Mouse (Mus musculus): ENCODE results near the gene Wbp4.
"Not testable (repeated sequence)": the region's sequence is repeated elsewhere in the genome, so short reads cannot be mapped to it uniquely, and the experiment has no call there.

Gene Wbp4

GRCm38 (mm10) chr14:79506207-79506606 lies 24.9 kb upstream of the Wbp4 start:
- DNase-seq: no peak

DNA sequence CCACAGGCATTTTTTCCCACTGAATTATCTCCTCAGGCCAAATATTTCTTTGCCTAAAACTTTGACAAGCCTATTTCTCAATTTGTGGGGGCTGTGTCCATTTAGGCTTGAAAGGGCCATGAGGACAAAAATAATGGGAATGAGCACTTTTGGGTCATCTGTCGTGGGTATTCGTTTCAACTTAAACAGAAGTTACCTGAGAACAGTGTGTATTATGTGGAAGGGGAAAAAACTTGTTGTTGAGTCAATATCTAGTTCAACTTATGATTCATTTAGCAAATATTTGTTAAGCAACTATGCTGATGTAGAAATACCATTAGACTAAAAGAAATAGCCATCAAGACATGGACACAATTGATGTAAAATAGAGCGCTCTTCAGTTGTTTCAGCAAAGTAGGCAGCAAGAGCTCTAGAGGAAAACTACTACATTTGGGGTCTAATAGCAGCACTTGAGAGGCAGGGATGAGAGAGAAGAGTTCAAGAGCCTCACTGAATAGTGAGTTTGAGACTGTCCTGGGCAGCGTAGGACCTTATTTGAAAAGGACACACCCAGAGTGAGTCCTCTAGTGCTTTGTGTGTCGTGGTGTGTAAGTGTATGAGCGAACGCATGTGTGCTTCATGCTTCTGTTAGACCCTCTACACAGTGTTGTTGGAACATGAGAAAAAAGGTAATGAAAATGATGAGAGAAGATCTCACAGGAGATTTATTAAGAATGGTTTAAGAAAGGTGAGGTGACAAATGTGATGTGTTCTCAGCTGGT lies 23.1 kb upstream of the Wbp4 start:
- DNase-seq: no peak

- DNase-seq: peak; percentile 65
These were observed 22.2 kb upstream of the Wbp4 start for GRCm38 (mm10) chr14:79503371-79504075.

GRCm38 (mm10) chr14:79500756-79501155 lies 19.4 kb upstream of the Wbp4 start:
- DNase-seq: no peak

DNA sequence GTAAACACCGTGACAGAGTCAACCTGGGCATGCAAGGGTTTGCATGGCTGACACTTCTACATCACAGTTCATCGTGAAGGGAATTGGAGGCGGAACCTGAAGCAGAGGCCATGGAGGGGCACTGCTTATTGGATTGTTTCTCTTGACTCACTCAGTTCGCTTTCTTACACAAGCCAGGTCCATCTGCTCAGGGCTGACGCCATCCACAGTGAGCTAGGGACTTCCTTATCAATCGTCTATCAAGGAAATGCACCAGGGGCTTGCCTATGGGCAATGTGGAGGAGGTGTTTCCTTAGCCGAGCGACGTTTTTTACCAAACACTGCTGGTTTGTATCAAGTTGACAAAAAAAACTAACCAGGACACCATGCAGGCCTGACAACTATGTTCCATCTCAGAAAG lies 18.0 kb upstream of the Wbp4 start:
- DNase-seq: no peak

GRCm38 (mm10) chr14:79494349-79494748 lies 13.0 kb upstream of the Wbp4 start:
- DNase-seq: no peak

DNA sequence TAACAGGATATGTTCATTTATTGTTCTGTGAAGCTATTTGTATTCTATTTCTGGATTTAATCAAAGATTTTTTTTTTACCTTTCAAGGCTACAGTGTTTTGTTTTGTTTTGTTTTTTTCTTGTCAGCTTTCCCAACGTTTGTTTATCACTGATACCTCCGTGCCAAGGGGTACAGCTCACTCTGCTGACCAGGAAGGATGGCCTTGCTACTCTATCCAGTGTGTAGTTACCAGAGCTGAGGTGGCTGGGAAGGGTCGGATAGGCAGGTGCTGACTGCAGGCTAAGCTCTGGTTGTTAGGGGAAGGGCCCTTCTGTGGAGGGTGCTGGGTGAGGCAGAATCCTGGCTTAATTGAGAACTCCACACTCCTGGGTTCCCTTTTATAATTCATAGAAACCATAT lies 8.9 kb upstream of the Wbp4 start:
- DNase-seq: no peak

DNA sequence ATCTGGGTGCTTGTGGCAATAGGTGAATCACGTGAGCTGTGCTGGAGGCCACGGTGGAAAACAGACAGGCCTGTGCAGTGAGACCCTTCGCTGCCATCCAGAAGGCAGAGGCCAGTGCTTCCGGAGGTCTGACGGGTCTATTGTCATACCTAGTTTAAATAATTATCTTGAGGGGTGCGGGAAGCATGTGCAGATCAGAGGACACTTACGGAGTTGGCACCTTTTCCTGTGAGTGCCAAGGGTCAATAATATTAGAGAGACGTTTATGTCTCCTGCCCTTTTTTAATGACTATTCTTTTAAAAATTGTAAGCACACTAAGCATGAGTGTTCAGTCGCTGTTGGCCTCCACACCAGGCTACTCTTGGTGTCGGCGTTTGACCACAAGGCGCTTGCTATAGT lies 7.8 kb upstream of the Wbp4 start:
- DNase-seq: no peak

GRCm38 (mm10) chr14:79488531-79488930 lies 7.2 kb upstream of the Wbp4 start:
- no peak for DNase-seq

DNA sequence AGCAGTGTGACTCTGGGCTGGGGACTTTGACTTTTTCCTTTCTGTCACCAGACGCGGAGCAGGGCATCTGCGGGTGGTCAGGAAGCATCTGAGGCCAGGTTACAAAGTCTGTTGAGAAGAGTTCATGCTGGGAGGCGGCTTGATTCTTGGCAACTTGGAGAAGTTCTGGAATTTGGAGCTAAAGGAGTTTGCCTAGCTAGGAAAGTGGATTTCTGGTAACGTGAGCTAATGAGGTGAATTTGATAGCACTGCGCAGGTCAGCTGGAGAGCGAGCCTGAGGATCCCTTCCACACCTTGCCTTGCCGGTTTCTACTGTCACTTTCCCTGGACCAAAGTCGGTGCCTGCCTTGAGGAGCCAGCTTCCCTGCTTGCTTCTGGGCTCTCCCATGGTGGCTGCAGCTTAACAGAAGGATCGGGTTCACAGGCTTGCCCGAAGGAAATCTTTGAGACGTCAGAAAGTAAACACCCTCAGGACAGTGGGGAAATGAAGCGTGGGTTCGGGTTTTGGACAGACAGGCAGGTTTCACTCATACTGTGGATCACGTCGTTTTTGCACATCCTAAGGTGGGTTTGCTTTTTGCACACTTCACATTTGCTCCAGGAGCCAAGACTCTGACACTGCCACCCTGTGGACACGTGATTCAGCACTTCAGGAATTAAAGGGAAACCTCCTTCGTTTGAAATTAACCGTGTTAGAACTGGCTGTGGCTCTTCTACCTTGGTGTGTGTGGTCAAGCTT lies 5.8 kb upstream of the Wbp4 start:
- peak; percentile 70 for DNase-seq

GRCm38 (mm10) chr14:79486617-79486992 lies 5.3 kb upstream of the Wbp4 start:
- no peak for DNase-seq

GRCm38 (mm10) chr14:79483611-79484120 lies 2.3 kb upstream of the Wbp4 start:
- no peak for DNase-seq

DNA sequence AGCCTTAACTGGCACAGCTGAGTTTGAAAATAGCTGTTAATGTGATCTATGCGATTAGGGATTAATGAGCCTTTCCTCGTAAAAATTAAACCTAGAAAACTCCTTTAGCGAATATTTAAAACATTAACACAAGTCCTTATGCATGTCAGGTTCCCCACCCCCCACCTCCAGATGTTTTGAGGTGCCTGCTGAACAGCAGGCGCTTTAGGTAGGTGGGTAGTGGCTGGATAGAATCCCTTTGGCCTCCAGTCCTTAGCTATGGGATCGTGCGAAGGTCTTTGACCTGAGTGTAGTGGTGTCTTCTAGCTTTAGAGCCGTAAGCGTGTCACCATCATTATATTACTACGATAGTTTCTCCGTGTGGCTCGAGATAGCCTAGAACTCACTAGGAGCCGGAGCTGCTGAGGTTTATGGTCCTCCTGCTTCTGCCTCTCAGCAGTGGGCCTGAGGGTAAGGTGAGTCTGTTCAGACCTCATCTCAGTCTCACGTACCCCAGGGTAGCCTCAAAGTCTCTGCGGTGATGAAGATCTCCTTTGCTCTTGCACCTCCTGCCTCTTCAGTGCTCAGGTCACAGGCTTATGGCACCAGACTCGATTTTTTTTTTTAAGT lies 1.5 kb upstream of the Wbp4 start:
- peak; percentile 35 for DNase-seq

- peak; percentile 49 for DNase-seq
These were observed 936 bp upstream of the Wbp4 start for GRCm38 (mm10) chr14:79482251-79482661.

DNA sequence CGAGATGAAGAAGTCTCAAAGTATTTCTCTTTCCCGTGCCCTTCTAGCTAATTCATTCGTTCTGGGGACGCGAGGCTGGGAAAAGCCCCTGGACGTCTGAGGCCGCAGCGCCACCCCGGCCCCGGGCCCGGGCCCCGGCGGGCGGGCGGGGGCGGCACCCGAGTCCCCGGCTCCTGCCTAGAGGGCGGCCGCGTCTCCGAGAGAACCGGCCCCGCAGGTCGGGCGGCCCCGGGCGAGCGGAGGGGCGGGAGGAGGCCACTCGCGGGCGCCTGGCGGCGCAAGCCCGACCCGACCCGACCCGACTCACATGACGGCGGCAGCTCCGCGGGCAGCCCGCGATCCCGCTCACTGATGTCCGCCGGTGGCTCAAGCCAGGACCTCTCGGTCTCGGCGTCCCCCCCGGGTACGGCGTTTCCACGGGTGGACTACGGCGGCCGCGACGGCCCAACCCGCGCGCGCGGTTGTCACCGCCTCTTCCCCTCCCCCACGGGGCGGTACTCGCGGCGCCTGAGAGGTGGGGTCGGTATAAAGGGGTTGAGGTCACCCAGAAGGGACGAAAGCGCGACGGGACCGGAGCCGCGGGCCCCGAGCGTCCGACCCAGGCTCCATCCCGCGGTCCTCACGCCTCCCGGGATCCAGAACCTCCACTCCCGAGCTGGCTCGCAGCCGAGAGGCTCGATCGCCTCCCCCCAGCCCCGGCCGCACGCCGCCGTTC lies 539 bp downstream of the Wbp4 start, which contains the start of gene Elf1:
Gene Elf1, plus strand, starts transcription at position 571 of the 715 bp plus-strand sequence.
- peak; percentile 99 for DNase-seq

DNA sequence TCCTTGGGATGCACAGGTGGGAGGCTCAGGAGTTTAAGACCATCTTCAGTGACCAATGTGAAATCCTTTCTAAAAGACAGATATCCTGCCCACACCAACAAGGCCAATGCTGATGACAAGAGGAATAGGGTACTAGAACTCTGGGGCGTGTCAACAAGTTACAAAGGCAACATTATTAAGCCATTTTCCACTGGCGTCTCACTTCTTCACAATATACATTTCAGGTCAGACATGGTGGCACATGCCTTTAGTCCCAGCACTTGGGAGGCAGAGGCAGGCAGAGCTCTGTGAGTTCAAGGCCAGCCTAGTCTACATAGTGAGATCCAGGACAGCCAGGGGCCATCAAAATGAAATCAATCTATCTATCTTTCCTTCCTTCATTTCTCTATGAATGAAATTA lies 7.9 kb downstream of the Wbp4 start:
- DNase-seq: no peak

GRCm38 (mm10) chr14:79467621-79468020 lies 13.7 kb downstream of the Wbp4 start:
- DNase-seq: peak; percentile 65

DNA sequence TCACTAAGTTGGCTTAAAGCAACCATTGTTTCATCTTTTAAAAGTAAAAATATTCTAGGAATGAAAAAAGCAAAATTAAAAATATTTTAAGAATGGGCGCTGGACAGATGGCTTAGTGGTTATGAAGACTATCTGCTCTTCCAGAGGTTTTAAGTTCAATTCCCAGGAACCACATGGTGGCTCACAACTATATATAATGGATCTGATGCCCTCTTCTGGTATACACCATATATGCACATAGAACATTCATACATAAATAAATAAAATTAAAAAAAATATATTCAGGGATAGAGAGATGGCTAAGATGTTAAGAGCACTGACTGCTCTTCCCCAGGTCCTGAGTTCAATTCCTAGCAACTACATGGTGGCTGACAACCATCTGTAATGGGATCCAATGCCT lies 15.7 kb downstream of the Wbp4 start:
- DNase-seq: no peak

DNA sequence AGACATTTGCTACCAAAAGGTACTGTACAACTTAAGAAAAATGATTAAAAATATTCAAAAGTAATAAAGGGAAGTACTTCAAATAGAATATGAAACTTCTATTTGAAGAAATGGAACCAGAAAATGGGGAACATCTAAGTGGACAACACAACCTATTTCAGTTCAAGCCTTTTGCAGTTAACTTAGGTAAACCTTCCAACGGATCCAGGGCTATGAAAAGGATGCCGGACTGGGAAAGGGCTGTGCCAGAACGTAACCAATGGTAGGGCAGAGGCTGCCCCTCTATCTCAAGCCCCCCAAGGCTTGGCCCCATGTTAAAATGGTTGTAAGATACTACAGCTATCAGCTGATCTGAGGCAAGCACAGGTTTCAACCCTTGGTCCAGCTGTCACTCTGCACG lies 20.3 kb downstream of the Wbp4 start:
- DNase-seq: no peak

DNA sequence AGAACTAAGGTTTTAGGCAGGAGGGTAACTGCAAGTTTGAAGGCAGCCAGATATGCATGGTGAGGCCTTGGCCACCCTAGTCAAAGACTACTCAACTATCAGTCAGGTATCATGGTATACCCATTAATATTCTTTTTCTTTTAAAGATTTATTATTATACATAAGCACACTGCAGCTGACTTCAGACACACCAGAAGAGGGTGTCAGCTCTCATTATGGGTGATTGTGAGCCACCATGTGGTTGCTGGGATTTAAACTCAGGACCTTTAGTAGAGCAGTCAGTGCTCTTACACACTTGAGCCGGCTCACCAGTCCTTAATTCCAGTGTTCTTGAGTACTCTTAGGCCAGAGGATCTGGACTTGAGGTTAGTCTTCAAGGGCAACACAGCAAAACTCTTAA lies 20.9 kb downstream of the Wbp4 start:
- DNase-seq: no peak

DNA sequence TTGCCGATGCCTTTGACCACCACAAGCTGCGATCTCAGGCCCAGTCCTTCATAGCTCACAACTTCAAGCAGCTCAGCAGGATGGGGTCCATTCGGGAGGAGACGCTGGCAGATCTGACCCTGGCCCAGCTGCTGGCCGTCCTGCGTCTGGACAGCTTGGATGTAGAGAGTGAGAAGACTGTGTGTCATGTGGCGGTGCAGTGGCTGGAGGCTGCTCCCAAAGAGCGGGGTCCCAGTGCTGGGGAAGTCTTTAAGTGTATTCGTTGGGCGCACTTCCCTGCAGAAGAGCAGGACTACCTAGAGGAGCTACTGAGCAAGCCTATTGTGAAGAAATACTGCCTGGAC lies 28.8 kb downstream of the Wbp4 start:
- not testable (repeated sequence) for DNase-seq
